Mouse (Mus musculus) kidney, adult 8-10 months (tissue): ENCODE measurements around the gene Gm5725.
"Not testable (repeated sequence)": the region's sequence is repeated elsewhere in the genome, so short reads cannot be mapped to it uniquely, and the experiment has no call there.

ENCODE experiments used
- DNase-seq, 2 experiments: peaks; one replicate each; pipeline ENCODE4 v3.0.0; 2022

The Gm5725 gene

DNA sequence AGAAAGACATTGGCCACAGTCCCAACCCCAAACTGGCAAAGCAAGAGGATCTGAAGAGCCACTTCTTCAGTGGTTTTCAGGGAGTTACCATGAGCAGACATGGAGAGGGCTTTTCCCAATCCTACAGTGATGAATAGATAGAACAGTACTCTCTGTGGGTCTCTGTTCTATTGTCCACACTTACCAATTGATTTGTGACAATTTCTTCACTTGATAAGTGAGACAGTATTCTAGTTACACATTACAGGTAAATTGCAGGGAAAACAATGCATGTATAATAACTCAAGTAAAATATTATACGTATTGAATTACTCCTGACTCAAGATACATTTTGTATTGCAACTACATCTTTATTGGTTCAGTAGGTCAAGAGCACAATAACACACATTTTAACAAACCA is at the start of gene Gm5725:
Gene Gm5725 (minus strand): TSS at position 101 of the 400 bp plus-strand sequence.
- DNase-seq: not testable (repeated sequence)

GRCm38 (mm10) chr7:21832051-21832450 is 12.0 kb downstream of the Gm5725 start, which contains the start of gene Vmn1r135:
Vmn1r135 (plus strand) TSS chr7:21832351.
- DNase-seq: not testable (repeated sequence)

DNA sequence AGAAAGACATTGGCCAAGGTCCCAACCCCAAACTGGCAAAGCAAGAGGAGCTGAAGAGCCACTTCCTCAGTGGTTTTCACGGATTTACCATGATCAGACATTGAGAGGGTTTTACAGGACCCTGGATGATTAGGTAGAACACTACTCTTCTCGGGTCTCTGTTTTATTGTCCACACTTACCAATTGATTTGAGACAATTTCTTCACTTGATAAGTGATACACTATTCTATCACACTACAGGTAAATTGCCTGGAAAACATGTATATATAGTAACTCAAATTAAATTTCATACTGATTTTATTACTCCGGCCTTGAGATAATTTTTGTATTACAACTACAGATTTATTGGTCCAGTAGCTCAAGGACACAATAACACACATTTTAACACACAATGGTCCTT is 47.4 kb downstream of the Gm5725 start, which contains the start of gene Gm4177:
Gene Gm4177 (minus strand): TSS at position 101 of the 400 bp plus-strand sequence.
- not testable (repeated sequence) for DNase-seq
